Mouse (Mus musculus) heart, embryonic 16.5 days (tissue): ENCODE measurements around the gene Pacs2. TPM values are rescaled to one million over a fixed set of nuclear protein-coding genes. Genes with fewer than 3 reads are reported as not detected.

Experiments
- ATAC-seq: fragments of 200-750 bp; cut with Nextera tagmentation; replicated peaks from 2 replicates; pipeline ENCODE4 v1.8.0; 2017; ENCODE audit warnings: moderate number of reproducible peaks; ENCODE audit not compliant: insufficient read depth, low FRiP score; ENCODE audit errors: extremely low read depth
- H3K27ac ChIP-seq: fragments of 300-500 bp; sonication (generic); 2 replicates; pipeline ENCODE4 v1.5.1; 2014; ENCODE audit warnings: mild to moderate bottlenecking, low read length, control low read depth, moderate library complexity
- H3K27me3 ChIP-seq: fragments of 300-500 bp; sonication (generic); 2 replicates; pipeline ENCODE4 v1.6.1; 2014; ENCODE audit warnings: low read length, mixed read lengths; ENCODE audit not compliant: control insufficient read depth, insufficient read depth
- H3K36me3 ChIP-seq: fragments of 300-500 bp; sonication (generic); 2 replicates; pipeline ENCODE4 v1.6.1; 2014; ENCODE audit not compliant: control insufficient read depth, insufficient read depth
- H3K4me1 ChIP-seq: fragments of 300-500 bp; sonication (generic); 2 replicates; pipeline ENCODE4 v1.6.1; 2014; ENCODE audit warnings: low read length, mixed read lengths; ENCODE audit not compliant: control insufficient read depth, insufficient read depth
- H3K4me2 ChIP-seq: fragments of 300-500 bp; sonication (generic); 2 replicates; pipeline ENCODE4 v1.6.1; 2014; ENCODE audit warnings: low read depth, mild to moderate bottlenecking, control low read depth, low read length
- H3K4me3 ChIP-seq: fragments of 300-500 bp; sonication (generic); 2 replicates; pipeline ENCODE4 v1.5.1; 2014; ENCODE audit warnings: mild to moderate bottlenecking, control low read depth, low read length
- H3K9ac ChIP-seq: fragments of 300-500 bp; sonication (generic); 2 replicates; pipeline ENCODE4 v1.6.1; 2014; ENCODE audit warnings: low read length, control low read depth
- H3K9me3 ChIP-seq: fragments of 300-500 bp; sonication (generic); replicated peaks from 2 replicates; pipeline ENCODE4 v1.6.1; 2016; ENCODE audit warnings: low read length; ENCODE audit not compliant: control insufficient read depth
- WGBS: fragments of 180-500 bp; shearing (Covaris S2); extraction: QIAGEN DNeasy Blood & Tissue Kit; methylation state at CpG from one replicate; pipeline ENCODE4 v1.1.7; 2014; 5-methylcytosine and 5-hydroxymethylcytosine counted together
- polyA plus RNA-seq: library from polyadenylated mRNA; unstranded; fragments of >200 nt; fragmentation: Nextera tagmentation; extraction: Ambion mirVana; gene quantifications from 2 replicates; pipeline ENCODE4 v1.2.1, GENCODE M21; 2015

Pacs2 gene
- polyA plus RNA-seq, 1 experiment from 2014 or later, result 7.0 TPM

GRCm38 (mm10) chr12:113017429-113017984, 3.2 kb downstream of the Pacs2 start:
- Histone ChIP-seq H3K9ac (no peak overlapping the region), H3K4me2 (no peak overlapping the region), H3K36me3 (peaks cover 3% of the 10 kb centered on the region; the same call in 1 of the 2 replicates), H3K4me3 (no peak overlapping the region), H3K27ac (no peak overlapping the region), H3K9me3 (no peaks in the 10 kb centered on the region), H3K4me1 (peaks cover 14% of the 10 kb centered on the region), H3K27me3 (no peaks in the 10 kb centered on the region)
- WGBS, result 66% methylated on average over 9 of the region's 9 CpGs
- ATAC-seq, result no peak

GRCm38 (mm10) chr12:113018763-113019162, 4.5 kb downstream of the Pacs2 start:
- no peaks in the 10 kb centered on the region for H3K9me3 ChIP-seq
- no peak overlapping the region for H3K4me2 ChIP-seq
- no peak overlapping the region for H3K4me3 ChIP-seq
- peaks cover 3% of the 10 kb centered on the region; the same call in 1 of the 2 replicates for H3K36me3 ChIP-seq
- ATAC-seq, result no peak
- no peaks in the 10 kb centered on the region for H3K27me3 ChIP-seq
- peaks cover 11% of the 10 kb centered on the region for H3K4me1 ChIP-seq
- no peak overlapping the region for H3K9ac ChIP-seq
- H3K27ac ChIP-seq, result no peak overlapping the region
- 74% methylated on average over 4 of the region's 4 CpGs for WGBS

- H3K27ac ChIP-seq, result no peak overlapping the region
- no peak for ATAC-seq
Observed at GRCm38 (mm10) chr12:113021488-113021887, 7.2 kb downstream of the Pacs2 start.

GRCm38 (mm10) chr12:113023082-113023481, 8.8 kb downstream of the Pacs2 start:
- 54% methylated on average over 4 of the region's 4 CpGs for WGBS
- Histone ChIP-seq H3K36me3 (peaks cover 3% of the 10 kb centered on the region; the same call in 1 of the 2 replicates), H3K27me3 (no peaks in the 10 kb centered on the region), H3K4me1 (peaks cover 9% of the 10 kb centered on the region), H3K9me3 (0 out of 2 replicates have a peak, but pooled peaks cover 2% of the 10 kb centered on the region), H3K4me3 (no peak overlapping the region), H3K9ac (no peak overlapping the region), H3K27ac (no peak overlapping the region), H3K4me2 (no peak overlapping the region)
- ATAC-seq, result no peak

More at GRCm38 (mm10) chr12:113021488-113021887, 7.2 kb downstream of the Pacs2 start:
- no peak overlapping the region for H3K4me3 ChIP-seq
- H3K4me2 ChIP-seq, result no peak overlapping the region
- peaks cover 3% of the 10 kb centered on the region; the same call in 1 of the 2 replicates for H3K36me3 ChIP-seq
- H3K9ac ChIP-seq, result no peak overlapping the region
- peaks cover 4% of the 10 kb centered on the region; the same call in 1 of the 2 replicates for H3K4me1 ChIP-seq
- no peaks in the 10 kb centered on the region for H3K27me3 ChIP-seq
- no peaks in the 10 kb centered on the region for H3K9me3 ChIP-seq

- ATAC-seq, result no peak
- 95% methylated on average over 1 of the region's 1 CpGs for WGBS
- Histone ChIP-seq H3K4me2 (no peak overlapping the region), H3K4me1 (peaks cover 14% of the 10 kb centered on the region), H3K36me3 (no peaks in the 10 kb centered on the region), H3K27ac (no peak overlapping the region), H3K9me3 (0 out of 2 replicates have a peak, but pooled peaks cover 2% of the 10 kb centered on the region), H3K4me3 (no peak overlapping the region), H3K27me3 (no peaks in the 10 kb centered on the region), H3K9ac (no peak overlapping the region)
Observed at GRCm38 (mm10) chr12:113026557-113026956, 12.2 kb downstream of the Pacs2 start.

GRCm38 (mm10) chr12:113027495-113027894, 13.2 kb downstream of the Pacs2 start:
- Histone ChIP-seq H3K36me3 (no peaks in the 10 kb centered on the region), H3K4me3 (no peak overlapping the region), H3K4me2 (no peak overlapping the region), H3K4me1 (peaks cover 23% of the 10 kb centered on the region), H3K27ac (no peak overlapping the region), H3K9ac (no peak overlapping the region), H3K9me3 (0 out of 2 replicates have a peak, but pooled peaks cover 2% of the 10 kb centered on the region), H3K27me3 (no peaks in the 10 kb centered on the region)
- no peak for ATAC-seq
- WGBS, result 86% methylated on average over 2 of the region's 2 CpGs

GRCm38 (mm10) chr12:113028067-113028466, 13.8 kb downstream of the Pacs2 start:
- Histone ChIP-seq H3K4me2 (no peak overlapping the region), H3K4me1 (peaks cover 25% of the 10 kb centered on the region), H3K9ac (no peak overlapping the region), H3K4me3 (no peak overlapping the region), H3K27ac (no peak overlapping the region), H3K9me3 (0 out of 2 replicates have a peak, but pooled peaks cover 2% of the 10 kb centered on the region), H3K27me3 (no peaks in the 10 kb centered on the region), H3K36me3 (no peaks in the 10 kb centered on the region)
- peak; percentile 39 for ATAC-seq
- 44% methylated on average over 5 of the region's 5 CpGs for WGBS

- Histone ChIP-seq H3K27me3 (no peaks in the 10 kb centered on the region), H3K4me3 (no peak overlapping the region), H3K4me2 (no peak overlapping the region), H3K36me3 (no peaks in the 10 kb centered on the region), H3K27ac (no peak overlapping the region), H3K9ac (no peak overlapping the region), H3K4me1 (peaks cover 29% of the 10 kb centered on the region), H3K9me3 (0 out of 2 replicates have a peak, but pooled peaks cover 2% of the 10 kb centered on the region)
- ATAC-seq, result no peak
- 76% methylated on average over 9 of the region's 9 CpGs for WGBS
Observed at GRCm38 (mm10) chr12:113028898-113029297, 14.6 kb downstream of the Pacs2 start.

GRCm38 (mm10) chr12:113030046-113030445, 15.7 kb downstream of the Pacs2 start:
- Histone ChIP-seq H3K9ac (no peak overlapping the region), H3K4me3 (no peak overlapping the region), H3K4me2 (no peak overlapping the region), H3K9me3 (0 out of 2 replicates have a peak, but pooled peaks cover 2% of the 10 kb centered on the region), H3K4me1 (peaks cover 40% of the 10 kb centered on the region), H3K36me3 (no peaks in the 10 kb centered on the region), H3K27ac (no peak overlapping the region), H3K27me3 (no peaks in the 10 kb centered on the region)
- 57% methylated on average over 4 of the region's 4 CpGs for WGBS
- ATAC-seq, result no peak
